ENCODE assay signal across 9 mouse cellular contexts in genomic region chr15:13173840-13174617, GRCm38 (mm10). TPM values are rescaled to one million over a fixed set of nuclear protein-coding genes. Genes with fewer than 3 reads are reported as not detected.
DNase-seq lines count a peak whose midpoint lies in the region; ATAC-seq and TF ChIP-seq lines count a peak whose summit lies in the region.
"Had no signal": no experiment of that assay in that cellular context is flagged by ENCODE, and none has a peak within 500 bp of the region (broad histone marks: within the 10 kb centered on the region; RNA-seq: fewer than 3 reads in every experiment).

No protein-coding gene starts in this region.

- H3K4me3 ChIP-seq in heart, postnatal 0 days (ENCODE audit: low read depth, low read length) = peak overlapping the region; percentile 64
- H3K4me3 ChIP-seq in hindbrain, embryonic 13.5 days = peak overlapping the region; percentile 68
- peak overlapping the region; percentile 63 for H3K4me3 ChIP-seq in midbrain, embryonic 14.5 days (replicated peaks; ENCODE audit: low read depth, low read length)

- H3K9ac ChIP-seq in heart, postnatal 0 days (replicated peaks; ENCODE audit: low read depth, low read length) = no peak overlapping the region; the same call in 1 of the 2 replicates
- H3K9ac ChIP-seq in hindbrain, embryonic 13.5 days = peak overlapping the region; percentile 81
- peak overlapping the region; percentile 60 for H3K9ac ChIP-seq in midbrain, embryonic 14.5 days (replicated peaks; ENCODE audit: low read length)

- peaks cover 15% of the 10 kb centered on the region for H3K4me1 ChIP-seq in heart, postnatal 0 days (ENCODE audit: control insufficient read depth, insufficient read depth)
- H3K4me1 ChIP-seq in hindbrain, embryonic 13.5 days (replicated peaks) = peaks cover 30% of the 10 kb centered on the region
- peaks cover 7% of the 10 kb centered on the region for H3K4me1 ChIP-seq in midbrain, embryonic 14.5 days (ENCODE audit: control insufficient read depth, insufficient read depth, low read length)

- H3K36me3 ChIP-seq in heart, postnatal 0 days (replicated peaks; ENCODE audit: control insufficient read depth, insufficient read depth, low read length) = no peaks in the 10 kb centered on the region
- no peaks in the 10 kb centered on the region for H3K36me3 ChIP-seq in hindbrain, embryonic 13.5 days
- H3K36me3 ChIP-seq in midbrain, embryonic 14.5 days (ENCODE audit: control insufficient read depth, insufficient read depth, low read length) = no peaks in the 10 kb centered on the region

- ATAC-seq in heart, postnatal 0 days (ENCODE audit: insufficient read depth, low read depth) = no peak
- 0 out of 2 replicates have a peak, but pooled peaks have one; percentile 36 for ATAC-seq in hindbrain, embryonic 13.5 days (ENCODE audit: low FRiP score)
- ATAC-seq in midbrain, embryonic 14.5 days (ENCODE audit: low FRiP score, low TSS enrichment) = peak; percentile 18

- peaks cover 21% of the 10 kb centered on the region; the same call in 1 of the 2 replicates for H3K27me3 ChIP-seq in heart, postnatal 0 days (ENCODE audit: control insufficient read depth, insufficient read depth, low read length)
- peaks cover 17% of the 10 kb centered on the region for H3K27me3 ChIP-seq in hindbrain, embryonic 13.5 days
- H3K27me3 ChIP-seq in midbrain, embryonic 14.5 days (ENCODE audit: control insufficient read depth, insufficient read depth, low read length) = peaks cover 5% of the 10 kb centered on the region; the same call in 1 of the 2 replicates

- no peak for TF ChIP-seq EP300 in heart, postnatal 0 days (IDR thresholded peaks at IDR 0.05; ENCODE audit: low read depth)

- no peak for DNase-seq in heart, postnatal 0 days (ENCODE audit: low spot score)
- DNase-seq in heart, adult 9 months (ENCODE audit: low spot score in 2 of 2) = no peak
- DNase-seq in embryo, embryonic 10 days (ENCODE audit: low spot score) = peak; percentile 36
- peak; percentile 62 for DNase-seq in midbrain, embryonic 14.5 days
- no peak for DNase-seq in T-cell, adult 2 months (ENCODE audit: low spot score)
- no peak for DNase-seq in spleen, adult 18-20 months
- DNase-seq in frontal cortex, postnatal 25 days (ENCODE audit: low spot score in 2 of 2) = no peak

- H3K9me3 ChIP-seq in heart, postnatal 0 days (replicated peaks; ENCODE audit: control insufficient read depth, low read length) = no peaks in the 10 kb centered on the region
- H3K9me3 ChIP-seq in hindbrain, embryonic 13.5 days = no peaks in the 10 kb centered on the region
- no peaks in the 10 kb centered on the region for H3K9me3 ChIP-seq in midbrain, embryonic 14.5 days (ENCODE audit: control insufficient read depth, low read length)

- WGBS in heart, postnatal 0 days = 1% methylated on average over 27 of the region's 27 CpGs
- WGBS in hindbrain, embryonic 13.5 days = 1% methylated on average over 27 of the region's 27 CpGs
- WGBS in midbrain, embryonic 14.5 days = under 1% methylated on average over 27 of the region's 27 CpGs

- peak overlapping the region; percentile 98 for H3K4me2 ChIP-seq in heart, postnatal 0 days (ENCODE audit: low read depth, low read length)
- peak overlapping the region; percentile 71 for H3K4me2 ChIP-seq in hindbrain, embryonic 13.5 days
- H3K4me2 ChIP-seq in midbrain, embryonic 14.5 days (ENCODE audit: low read length) = peak overlapping the region; percentile 80

- H3K27ac ChIP-seq in heart, postnatal 0 days (ENCODE audit: low read depth) = no peak overlapping the region
- peak overlapping the region; percentile 89 for H3K27ac ChIP-seq in hindbrain, embryonic 13.5 days
- peak overlapping the region; percentile 77 for H3K27ac ChIP-seq in midbrain, embryonic 14.5 days (replicated peaks; ENCODE audit: low read depth, low read length)

- no peak for TF ChIP-seq CTCF in heart, postnatal 0 days (IDR thresholded peaks at IDR 0.05; ENCODE audit: low read depth)

RNA-seq across cellular contexts. Expression of gene Cdh6, which starts 0.6 kb away (rescaled TPM):
- total RNA-seq in heart, postnatal 0 days (2014; rRNA removed; ENCODE audit: low replicate concordance) = 0.34 and 0.58 TPM in 2 replicates
- 0.40 and 0.64 TPM in 2 replicates for polyA plus RNA-seq in heart, postnatal 0 days (2015; fragmentation: Nextera tagmentation; extraction: Ambion mirVana)
- polyA plus RNA-seq in hindbrain, embryonic 13.5 days (2015; fragmentation: Nextera tagmentation; extraction: Ambion mirVana) = 13.7 and 14.4 TPM in 2 replicates
- polyA plus RNA-seq in midbrain, embryonic 14.5 days (2014; fragmentation: Nextera tagmentation; extraction: Ambion mirVana) = 11.1 and 11.4 TPM in 2 replicates
- total RNA-seq: hematopoietic stem cell, adult 5-6 weeks had no signal

Comparison
In these comparisons a context has a peak if more than half of its experiments do, and no peak if none do; other contexts are left out.
1. DNase-seq: peak in embryo, embryonic 10 days (single experiment) and midbrain, embryonic 14.5 days (single experiment); none in heart, postnatal 0 days (single experiment), heart, adult 9 months (0 of 2), T-cell, adult 2 months (single experiment), spleen, adult 18-20 months (0 of 2) and frontal cortex, postnatal 25 days (0 of 2).
2. Peak in every context shown above with its lines, with median percentiles within 50 percentile points of each other: H3K4me2 ChIP-seq and H3K4me3 ChIP-seq.